Mouse (Mus musculus): ENCODE results near the gene Helz2.

The Helz2 gene

GRCm38 (mm10) chr2:181238091-181238610 is 3.7 kb downstream of the Helz2 start:
- no peak for DNase-seq (ENCODE audit: low read depth, low spot score)

GRCm38 (mm10) chr2:181237251-181238014 is 4.4 kb downstream of the Helz2 start:
- no peak for DNase-seq (ENCODE audit: low read depth, low spot score)

GRCm38 (mm10) chr2:181235681-181236566 is 5.9 kb downstream of the Helz2 start:
- no peak for DNase-seq (ENCODE audit: low read depth, low spot score)

GRCm38 (mm10) chr2:181234680-181235079 is 7.1 kb downstream of the Helz2 start:
- no peak for DNase-seq (ENCODE audit: low read depth, low spot score)

- DNase-seq (ENCODE audit: low read depth, low spot score): no peak
Observed at GRCm38 (mm10) chr2:181233443-181233842, 8.4 kb downstream of the Helz2 start.

GRCm38 (mm10) chr2:181231171-181231570 is 10.7 kb downstream of the Helz2 start:
- no peak for DNase-seq (ENCODE audit: low read depth, low spot score)

- DNase-seq (ENCODE audit: low read depth, low spot score): no peak
Observed at GRCm38 (mm10) chr2:181228335-181228734, 13.5 kb downstream of the Helz2 start.

- DNase-seq (ENCODE audit: low read depth, low spot score): no peak
Observed at GRCm38 (mm10) chr2:181227122-181227521, 14.7 kb downstream of the Helz2 start.

GRCm38 (mm10) chr2:181224994-181225393 is 16.8 kb downstream of the Helz2 start:
- no peak for DNase-seq (ENCODE audit: low read depth, low spot score)

GRCm38 (mm10) chr2:181220361-181220760 is 21.5 kb downstream of the Helz2 start:
- DNase-seq (ENCODE audit: low read depth, low spot score): no peak

GRCm38 (mm10) chr2:181219538-181220216 is 22.1 kb downstream of the Helz2 start, which contains the start of gene Fndc11:
Gene Fndc11 (plus strand): TSS chr2:181220013.
- DNase-seq (ENCODE audit: low read depth, low spot score): no peak

- DNase-seq (ENCODE audit: low read depth, low spot score): no peak
Observed at GRCm38 (mm10) chr2:181218881-181219485, 22.8 kb downstream of the Helz2 start.

GRCm38 (mm10) chr2:181216037-181216436 is 25.8 kb downstream of the Helz2 start:
- DNase-seq (ENCODE audit: low read depth, low spot score): no peak

- no peak for DNase-seq (ENCODE audit: low read depth, low spot score)
Observed at GRCm38 (mm10) chr2:181213021-181213445, 28.8 kb downstream of the Helz2 start, which contains the start of gene Srms. Gene Srms (minus strand): TSS chr2:181213185.

- no peak for DNase-seq (ENCODE audit: low read depth, low spot score)
Observed at GRCm38 (mm10) chr2:181212389-181213020, 29.3 kb downstream of the Helz2 start.

GRCm38 (mm10) chr2:181206118-181206517 is 35.7 kb downstream of the Helz2 start:
- peak; percentile 10 for DNase-seq (ENCODE audit: low read depth, low spot score)

- no peak for DNase-seq (ENCODE audit: low read depth, low spot score)
Observed at GRCm38 (mm10) chr2:181205678-181206077, 36.1 kb downstream of the Helz2 start.

GRCm38 (mm10) chr2:181202886-181203285 is 38.9 kb downstream of the Helz2 start:
- DNase-seq (ENCODE audit: low read depth, low spot score): no peak

- DNase-seq (ENCODE audit: low read depth, low spot score): no peak
Observed at GRCm38 (mm10) chr2:181202422-181202821, 39.4 kb downstream of the Helz2 start, which contains the start of gene Ptk6. Gene Ptk6 (minus strand): TSS chr2:181202789.

GRCm38 (mm10) chr2:181201606-181202005 is 40.2 kb downstream of the Helz2 start:
- DNase-seq (ENCODE audit: low read depth, low spot score): no peak

Measured in 3T3-L1 (cell line).